Mouse (Mus musculus): ENCODE data around the gene Akr1a1.

- no peak for TF ChIP-seq CTCF (IDR thresholded peaks at IDR 0.05)
- no peak for TF ChIP-seq EP300 (IDR thresholded peaks at IDR 0.05)
Measured at GRCm38 (mm10) chr4:116698693-116699342, 47.3 kb upstream of the Akr1a1 start.
